Mouse (Mus musculus) stomach, postnatal 0 days (tissue): ENCODE results near the gene Gm266. TPM values are rescaled to one million over a fixed set of nuclear protein-coding genes. Genes with fewer than 3 reads are reported as not detected.
"Not testable (repeated sequence)": the region's sequence is repeated elsewhere in the genome, so short reads cannot be mapped to it uniquely, and the experiment has no call there.

ENCODE experiments used
- ATAC-seq: fragments of 200-750 bp; cut with Nextera tagmentation; 2 replicates; pipeline ENCODE4 v1.8.0; 2017; ENCODE audit not compliant: low FRiP score, low TSS enrichment
- DNase-seq: peaks from one replicate; pipeline ENCODE4 v3.0.0-alpha.2; 2016; ENCODE audit warnings: low spot score
- H3K27ac ChIP-seq: fragments of 300-500 bp; sonication (generic); replicated peaks from 2 replicates; pipeline ENCODE4 v1.5.1; 2014; ENCODE audit warnings: mild to moderate bottlenecking, control low read depth
- H3K27me3 ChIP-seq: fragments of 300-500 bp; sonication (generic); 2 replicates; pipeline ENCODE4 v1.6.1; 2014; ENCODE audit warnings: low read length; ENCODE audit not compliant: control insufficient read depth, insufficient read depth
- H3K36me3 ChIP-seq: fragments of 300-500 bp; sonication (generic); 2 replicates; pipeline ENCODE4 v1.6.1; 2014; ENCODE audit warnings: low read length, mixed read lengths; ENCODE audit not compliant: control insufficient read depth, insufficient read depth
- H3K4me1 ChIP-seq: fragments of 300-500 bp; sonication (generic); replicated peaks from 2 replicates; pipeline ENCODE4 v1.6.1; 2014; ENCODE audit warnings: antibody characterized with exemption; ENCODE audit not compliant: control insufficient read depth, insufficient read depth
- H3K4me2 ChIP-seq: fragments of 300-500 bp; sonication (generic); replicated peaks from 2 replicates; pipeline ENCODE4 v1.6.1; 2014; ENCODE audit warnings: low read depth, mild to moderate bottlenecking, control low read depth, moderate library complexity
- H3K4me3 ChIP-seq: fragments of 300-500 bp; sonication (generic); 2 replicates; pipeline ENCODE4 v1.5.1; 2014; ENCODE audit warnings: low read depth, low read length, control low read depth
- H3K9ac ChIP-seq: fragments of 300-500 bp; sonication (generic); 2 replicates; pipeline ENCODE4 v1.6.1; 2014; ENCODE audit warnings: mild to moderate bottlenecking, low read length, control low read depth, mixed read lengths
- H3K9me3 ChIP-seq: fragments of 300-500 bp; sonication (generic); 2 replicates; pipeline ENCODE4 v1.6.1; 2016; ENCODE audit warnings: low read length; ENCODE audit not compliant: control insufficient read depth
- CTCF ChIP-seq: IDR thresholded peaks from 2 replicates; pipeline ENCODE4 v1.5.1; 2016; ENCODE audit warnings: antibody characterized with exemption, low read depth, mild to moderate bottlenecking, moderate library complexity
- EP300 ChIP-seq: optimal IDR thresholded peaks from 2 replicates; pipeline ENCODE3; 2016; ENCODE audit warnings: antibody characterized with exemption
- WGBS: fragments of 180-500 bp; shearing (Covaris S2); extraction: QIAGEN DNeasy Blood & Tissue Kit; methylation state at CpG from one replicate; pipeline ENCODE4 v1.1.7; 2014; 5-methylcytosine and 5-hydroxymethylcytosine counted together
- polyA plus RNA-seq: library from polyadenylated mRNA; unstranded; fragments of >200 nt; fragmentation: Nextera tagmentation; extraction: Ambion mirVana; gene quantifications from 2 replicates; pipeline ENCODE4 v1.2.1, GENCODE M21; 2015

The Gm266 gene
- polyA plus RNA-seq, 1 experiment from 2014 or later: 12.5 TPM

DNA sequence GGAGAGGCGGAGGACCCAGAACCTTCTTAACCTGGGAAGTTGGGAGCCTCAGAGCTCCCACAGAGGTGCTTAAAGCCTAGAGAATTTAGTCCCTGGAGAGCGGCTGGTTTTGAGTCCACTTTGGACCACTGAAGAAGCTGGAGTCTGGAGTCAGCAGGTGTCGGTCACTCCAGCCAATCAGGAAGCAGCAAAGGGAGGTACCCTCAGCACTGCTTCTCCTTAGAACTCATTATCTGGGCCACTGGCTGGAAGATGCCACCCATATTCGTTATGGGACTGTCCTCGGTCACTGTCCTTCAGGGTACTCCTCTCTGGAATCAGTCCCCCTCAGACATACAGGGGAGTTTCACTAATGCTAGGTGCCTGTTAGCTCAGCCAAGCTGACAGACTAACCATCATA is 30.3 kb upstream of the Gm266 start:
- Histone ChIP-seq H3K9ac (no peak overlapping the region), H3K27me3 (no peaks in the 10 kb centered on the region), H3K9me3 (no peaks in the 10 kb centered on the region), H3K4me1 (no peaks in the 10 kb centered on the region), H3K27ac (no peak overlapping the region), H3K4me3 (no peak overlapping the region), H3K36me3 (no peaks in the 10 kb centered on the region), H3K4me2 (no peak overlapping the region)
- no peak for ATAC-seq
- no peak for DNase-seq
- no peak for TF ChIP-seq CTCF
- TF ChIP-seq EP300: no peak
- 92% methylated on average over 5 of the region's 5 CpGs for WGBS

DNA sequence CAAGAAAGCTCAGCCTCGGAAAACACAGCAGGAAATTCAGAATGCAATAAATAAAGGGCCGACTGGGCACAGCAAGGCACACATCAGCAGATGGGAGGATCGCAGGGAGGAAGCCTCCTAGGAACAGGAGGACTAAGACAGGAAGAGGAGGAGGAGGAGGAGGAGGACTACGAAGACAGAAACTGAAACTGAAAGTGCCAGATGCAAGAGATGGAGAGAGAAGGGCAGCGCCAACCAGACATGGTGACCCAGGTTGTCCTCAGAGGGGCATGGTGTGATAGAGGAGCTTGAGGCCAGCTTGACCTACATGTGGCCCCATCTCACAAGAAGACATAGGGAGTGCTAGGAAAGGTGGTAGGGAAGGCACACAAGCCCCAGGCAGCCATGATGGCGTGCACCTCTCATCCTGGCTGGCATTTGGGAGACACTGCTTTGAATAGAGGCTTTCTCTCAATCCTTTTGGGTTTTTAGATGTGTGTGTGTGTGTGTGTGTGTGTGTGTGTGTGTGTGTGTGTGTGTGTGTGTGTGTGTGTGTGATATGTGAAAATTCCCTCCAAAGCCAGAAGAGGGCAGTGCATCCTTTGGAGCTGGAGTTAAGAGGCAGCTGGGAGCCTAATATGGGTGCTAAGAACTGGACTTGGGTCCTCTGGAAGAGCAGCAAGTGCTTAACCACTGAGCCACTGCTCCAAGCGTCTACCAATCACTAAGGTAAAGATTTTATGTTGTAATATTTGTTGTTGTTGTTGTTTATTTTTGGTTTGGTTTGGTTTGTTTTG is 29.4 kb upstream of the Gm266 start:
- Histone ChIP-seq H3K4me3 (no peak overlapping the region), H3K27ac (no peak overlapping the region), H3K27me3 (no peaks in the 10 kb centered on the region), H3K9ac (no peak overlapping the region), H3K9me3 (no peaks in the 10 kb centered on the region), H3K36me3 (no peaks in the 10 kb centered on the region), H3K4me1 (no peaks in the 10 kb centered on the region), H3K4me2 (no peak overlapping the region)
- ATAC-seq: no peak
- TF ChIP-seq EP300 (no peak), CTCF (0 out of 2 replicates have a peak, but pooled peaks have one; percentile 13)
- no peak for DNase-seq
- 77% methylated on average over 7 of the region's 7 CpGs for WGBS

DNA sequence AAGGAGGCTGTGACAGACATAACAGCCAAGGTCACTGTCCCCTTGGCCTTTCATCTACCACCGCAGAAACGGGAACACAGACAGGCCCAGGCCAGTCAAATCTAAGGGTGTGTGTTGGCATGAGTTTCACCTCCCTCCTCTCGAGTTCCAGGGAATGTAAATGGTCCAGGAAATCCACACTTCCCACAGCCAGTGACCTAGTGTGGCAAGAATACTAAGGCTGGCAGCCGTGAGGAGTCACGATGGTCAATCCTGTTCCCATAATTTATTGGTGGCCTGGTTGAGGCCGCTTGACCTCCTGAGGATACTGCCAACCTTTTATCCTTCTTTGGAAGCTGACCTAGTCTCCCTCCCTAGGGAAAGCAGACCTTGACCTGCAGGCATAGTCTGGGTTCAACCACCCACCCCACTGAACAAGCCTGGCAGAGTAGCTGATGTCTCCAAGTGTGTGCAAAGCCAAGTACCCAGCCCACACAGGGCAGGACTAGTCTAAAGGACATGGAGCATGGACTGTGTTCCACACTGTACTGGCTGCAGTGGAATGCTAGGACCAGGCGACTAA is 28.7 kb upstream of the Gm266 start:
- no peaks in the 10 kb centered on the region for H3K36me3 ChIP-seq
- H3K9ac ChIP-seq: no peak overlapping the region
- H3K27me3 ChIP-seq: no peaks in the 10 kb centered on the region
- no peaks in the 10 kb centered on the region for H3K9me3 ChIP-seq
- no peak overlapping the region for H3K4me3 ChIP-seq
- DNase-seq (no peak), ATAC-seq (0 out of 2 replicates have a peak, but pooled peaks have one; percentile 41)
- H3K4me2 ChIP-seq: no peak overlapping the region
- no peaks in the 10 kb centered on the region for H3K4me1 ChIP-seq
- no peak overlapping the region for H3K27ac ChIP-seq
- TF ChIP-seq EP300: no peak
- no peak for TF ChIP-seq CTCF
- 60% methylated on average over 7 of the region's 7 CpGs for WGBS

DNA sequence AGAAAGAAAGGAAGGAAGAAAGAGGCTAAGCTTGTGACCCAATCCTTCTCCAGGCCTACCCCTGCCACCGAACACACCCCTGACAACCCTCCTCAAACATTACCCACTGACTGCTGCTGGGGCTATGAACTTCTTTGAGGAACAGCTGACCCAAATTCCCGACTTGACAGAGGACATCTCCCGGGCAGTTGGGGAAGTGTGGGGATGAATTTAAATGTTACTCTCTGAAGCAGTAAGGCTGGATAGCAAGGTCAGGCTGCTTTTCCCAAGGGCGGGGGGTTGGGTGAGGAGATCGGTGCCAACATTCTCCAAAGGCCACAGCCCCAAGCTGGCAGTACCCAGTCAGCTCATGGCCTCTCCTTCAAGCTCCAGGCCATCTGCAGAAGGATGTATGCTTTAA is 28.1 kb upstream of the Gm266 start:
- Histone ChIP-seq H3K27me3 (no peaks in the 10 kb centered on the region), H3K9me3 (no peaks in the 10 kb centered on the region), H3K36me3 (no peaks in the 10 kb centered on the region), H3K4me1 (no peaks in the 10 kb centered on the region), H3K9ac (no peak overlapping the region), H3K4me2 (no peak overlapping the region), H3K27ac (no peak overlapping the region), H3K4me3 (no peak overlapping the region)
- no peak for ATAC-seq
- TF ChIP-seq CTCF: no peak
- no peak for TF ChIP-seq EP300
- 82% methylated on average over 5 of the region's 5 CpGs for WGBS
- no peak for DNase-seq

DNA sequence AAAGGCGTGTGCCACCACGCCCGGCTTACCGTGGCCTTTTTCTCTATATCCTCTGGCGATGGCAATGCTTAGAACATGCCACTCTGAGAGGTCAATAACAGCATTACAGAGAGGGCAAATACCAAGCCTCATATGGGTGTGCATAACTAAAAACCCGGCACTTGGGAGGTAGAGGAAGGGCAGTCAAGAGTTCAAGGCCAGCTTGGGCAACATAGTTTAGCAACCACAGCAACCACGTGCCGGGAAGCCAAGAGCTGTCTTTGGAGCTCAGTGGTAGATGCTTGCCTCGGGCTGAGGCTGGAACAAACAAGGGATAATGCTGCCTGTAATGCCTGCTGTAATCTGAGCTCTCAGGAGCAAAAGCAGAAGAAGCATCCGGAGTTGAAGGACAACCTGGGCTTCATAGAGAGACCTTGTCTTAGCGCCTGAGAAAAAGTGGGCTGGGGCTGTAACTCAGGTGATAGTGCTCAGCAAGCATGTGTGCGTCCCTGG is 27.0 kb upstream of the Gm266 start:
- DNase-seq: no peak
- H3K9ac ChIP-seq: no peak overlapping the region

DNA sequence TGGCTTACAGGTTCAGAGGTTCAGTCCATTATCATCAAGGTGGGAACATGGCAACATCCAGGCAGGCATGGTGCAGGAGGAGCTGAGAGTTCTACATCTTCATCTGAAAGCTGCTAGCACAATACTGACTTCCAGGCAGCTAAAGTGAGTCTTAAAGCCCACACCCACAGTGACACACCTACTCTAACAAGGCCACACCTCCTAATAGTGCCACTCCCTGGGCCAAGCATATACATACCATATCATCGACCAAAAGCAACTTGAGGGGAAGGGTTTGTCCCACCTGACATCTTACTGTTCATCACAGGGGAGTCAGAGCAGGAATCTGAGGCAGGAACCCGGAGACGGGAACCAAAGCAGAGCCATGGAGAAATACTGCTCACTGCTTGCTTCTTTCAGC is 22.8 kb upstream of the Gm266 start:
- not testable (repeated sequence) for H3K4me3 ChIP-seq, H3K4me2 ChIP-seq, H3K27me3 ChIP-seq, DNase-seq, H3K27ac ChIP-seq, H3K36me3 ChIP-seq, ATAC-seq, H3K9ac ChIP-seq, H3K4me1 ChIP-seq, H3K9me3 ChIP-seq
- 76% methylated on average over 3 of the region's 3 CpGs for WGBS

More for the DNA sequence above, 27.0 kb upstream of the Gm266 start:
- Histone ChIP-seq H3K36me3 (no peaks in the 10 kb centered on the region), H3K4me1 (no peaks in the 10 kb centered on the region), H3K9me3 (no peaks in the 10 kb centered on the region), H3K27me3 (no peaks in the 10 kb centered on the region), H3K4me3 (no peak overlapping the region), H3K27ac (no peak overlapping the region), H3K4me2 (no peak overlapping the region)
- TF ChIP-seq EP300 (no peak), CTCF (no peak)
- WGBS: 85% methylated on average over 12 of the region's 12 CpGs
- no peak for ATAC-seq
